Mouse (Mus musculus): ENCODE results near the gene Mtmr11. TPM values are rescaled to one million over a fixed set of nuclear protein-coding genes. Genes with fewer than 3 reads are reported as not detected.
"Not testable (repeated sequence)": the region's sequence is repeated elsewhere in the genome, so short reads cannot be mapped to it uniquely, and the experiment has no call there.

Mtmr11 gene
- total RNA-seq, 2 experiments from 2014 or later, result 0.09 TPM; not detected in 1

- ATAC-seq (ENCODE audit: poor library complexity, severe bottlenecking), result peak; percentile 4
These were observed 9.9 kb downstream of the Mtmr11 start for GRCm38 (mm10) chr3:96171583-96172196.

GRCm38 (mm10) chr3:96172197-96173178 is 10.7 kb downstream of the Mtmr11 start, which contains the start of gene Sf3b4:
TSS of gene Sf3b4 (plus strand) at chr3:96172332.
- ATAC-seq (ENCODE audit: poor library complexity, severe bottlenecking), result peak; percentile 96

- no peak for ATAC-seq (ENCODE audit: poor library complexity, severe bottlenecking)
These were observed 11.4 kb downstream of the Mtmr11 start for GRCm38 (mm10) chr3:96173185-96173584.

- not testable (repeated sequence) for ATAC-seq (ENCODE audit: poor library complexity, severe bottlenecking)
These were observed 12.2 kb downstream of the Mtmr11 start for GRCm38 (mm10) chr3:96174042-96174441.

- ATAC-seq (ENCODE audit: poor library complexity, severe bottlenecking), result no peak
These were observed 13.4 kb downstream of the Mtmr11 start for GRCm38 (mm10) chr3:96175251-96175650.

GRCm38 (mm10) chr3:96178427-96178826 is 16.6 kb downstream of the Mtmr11 start:
- ATAC-seq (ENCODE audit: poor library complexity, severe bottlenecking), result no peak

- no peak for ATAC-seq (ENCODE audit: poor library complexity, severe bottlenecking)
These were observed 17.1 kb downstream of the Mtmr11 start for GRCm38 (mm10) chr3:96178902-96179301.

- no peak for ATAC-seq (ENCODE audit: poor library complexity, severe bottlenecking)
These were observed 17.7 kb downstream of the Mtmr11 start for GRCm38 (mm10) chr3:96179531-96179930.

GRCm38 (mm10) chr3:96180727-96181477 is 19.1 kb downstream of the Mtmr11 start, which contains the start of gene Sv2a:
TSS of gene Sv2a (plus strand) at chr3:96181151.
- peak; percentile 69 for ATAC-seq (ENCODE audit: poor library complexity, severe bottlenecking)

- no peak for ATAC-seq (ENCODE audit: poor library complexity, severe bottlenecking)
These were observed 19.9 kb downstream of the Mtmr11 start for GRCm38 (mm10) chr3:96181510-96182381.

GRCm38 (mm10) chr3:96182382-96182776 is 20.6 kb downstream of the Mtmr11 start:
- ATAC-seq (ENCODE audit: poor library complexity, severe bottlenecking), result no peak

- no peak for ATAC-seq (ENCODE audit: poor library complexity, severe bottlenecking)
These were observed 31.2 kb downstream of the Mtmr11 start for GRCm38 (mm10) chr3:96192977-96193376.

GRCm38 (mm10) chr3:96194966-96195365 is 33.2 kb downstream of the Mtmr11 start:
- ATAC-seq (ENCODE audit: poor library complexity, severe bottlenecking), result no peak

- ATAC-seq (ENCODE audit: poor library complexity, severe bottlenecking), result no peak
These were observed 34.0 kb downstream of the Mtmr11 start for GRCm38 (mm10) chr3:96195616-96196313.

- ATAC-seq (ENCODE audit: poor library complexity, severe bottlenecking), result no peak
These were observed 34.8 kb downstream of the Mtmr11 start for GRCm38 (mm10) chr3:96196437-96197128.

- peak; percentile 87 for ATAC-seq (ENCODE audit: poor library complexity, severe bottlenecking)
These were observed 35.4 kb downstream of the Mtmr11 start for GRCm38 (mm10) chr3:96197129-96197749.

GRCm38 (mm10) chr3:96198181-96198580 is 36.4 kb downstream of the Mtmr11 start:
- ATAC-seq (ENCODE audit: poor library complexity, severe bottlenecking), result peak; percentile 32; the same call in 1 of the 2 replicates

- not testable (repeated sequence) for ATAC-seq (ENCODE audit: poor library complexity, severe bottlenecking)
These were observed 36.9 kb downstream of the Mtmr11 start for GRCm38 (mm10) chr3:96198601-96199251.

Measured in megakaryocyte, adult 5-6 weeks (primary cell).